Mouse (Mus musculus) heart, postnatal 25 days (tissue): Measurements from ENCODE around the gene Bst2. TPM values are rescaled to one million over a fixed set of nuclear protein-coding genes. Genes with fewer than 3 reads are reported as not detected.
"Not testable (repeated sequence)": the region's sequence is repeated elsewhere in the genome, so short reads cannot be mapped to it uniquely, and the experiment has no call there.

Source experiments
- DNase-seq: peaks from one replicate; pipeline ENCODE4 v3.0.0; 2022; ENCODE audit warnings: low spot score
- intact Hi-C: fragments of 180-260 bp; cut with DNase I; formaldehyde crosslinking; loops from one replicate; pipeline ENCODE4 v1.15.1; 2025
- total RNA-seq, 2 experiments: library from RNA; stranded (reverse); gene quantifications; 2 replicates each; pipeline ENCODE4 v1.2.3; 2021

The Bst2 gene
- total RNA-seq, 2 experiments from 2014 or later, result 17.4 to 22.8 TPM

GRCm38 (mm10) chr8:71526272-71526671 lies 11.0 kb downstream of the Bst2 start:
- DNase-seq, result no peak
- intact Hi-C loops, result no loop called here

DNA sequence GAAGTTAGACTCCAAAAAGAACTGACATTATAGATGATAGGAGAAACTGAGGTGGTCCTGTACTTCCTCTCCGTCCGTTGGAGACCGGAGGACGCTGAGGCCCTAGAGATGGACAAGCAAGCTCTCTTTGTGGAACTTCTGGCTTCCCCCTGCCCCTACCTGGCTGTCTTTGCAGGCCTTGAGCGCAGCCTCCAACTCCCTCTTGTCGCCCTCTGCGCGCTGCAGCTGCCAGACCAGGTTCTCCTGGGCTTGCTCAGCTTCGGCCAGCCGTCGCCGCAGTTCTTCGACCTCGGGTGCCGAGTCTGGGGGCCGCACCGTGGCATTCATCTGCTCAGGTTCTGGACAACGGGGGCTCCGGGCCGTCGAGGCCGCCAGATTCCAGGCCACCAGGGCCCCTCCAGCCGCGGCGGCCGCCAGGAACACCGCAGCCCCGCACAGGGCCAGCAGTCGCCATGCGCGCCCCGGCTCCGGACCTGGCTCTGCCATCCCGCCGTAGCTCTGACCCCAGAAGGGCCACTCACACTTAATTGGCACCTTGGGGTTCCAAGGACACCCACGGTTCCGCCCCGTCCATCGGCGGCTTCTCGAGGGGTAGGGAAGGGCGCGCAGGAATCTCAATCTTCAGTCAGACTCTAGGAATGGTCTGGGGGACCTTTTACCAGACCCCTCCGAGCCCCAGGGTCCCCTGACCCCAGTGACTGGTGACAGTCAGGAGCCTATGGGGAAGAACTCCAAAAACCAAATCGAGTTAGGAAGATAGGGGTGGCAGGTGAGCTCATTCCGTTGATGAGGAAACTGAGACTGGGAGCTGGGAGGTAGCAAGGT lies 11.8 kb downstream of the Bst2 start, which contains the start of gene Ccdc194:
TSS of gene Ccdc194 (minus strand) at position 486 of the 825 bp plus-strand sequence.
- intact Hi-C loops, result no loop called here
- no peak for DNase-seq

GRCm38 (mm10) chr8:71521634-71522033 lies 15.6 kb downstream of the Bst2 start:
- intact Hi-C loops, result loop anchor here (1.0 kb wide), 1 partner anchor 25 kb away; no protein-coding TSS in a partner anchor
- DNase-seq, result peak; percentile 86

DNA sequence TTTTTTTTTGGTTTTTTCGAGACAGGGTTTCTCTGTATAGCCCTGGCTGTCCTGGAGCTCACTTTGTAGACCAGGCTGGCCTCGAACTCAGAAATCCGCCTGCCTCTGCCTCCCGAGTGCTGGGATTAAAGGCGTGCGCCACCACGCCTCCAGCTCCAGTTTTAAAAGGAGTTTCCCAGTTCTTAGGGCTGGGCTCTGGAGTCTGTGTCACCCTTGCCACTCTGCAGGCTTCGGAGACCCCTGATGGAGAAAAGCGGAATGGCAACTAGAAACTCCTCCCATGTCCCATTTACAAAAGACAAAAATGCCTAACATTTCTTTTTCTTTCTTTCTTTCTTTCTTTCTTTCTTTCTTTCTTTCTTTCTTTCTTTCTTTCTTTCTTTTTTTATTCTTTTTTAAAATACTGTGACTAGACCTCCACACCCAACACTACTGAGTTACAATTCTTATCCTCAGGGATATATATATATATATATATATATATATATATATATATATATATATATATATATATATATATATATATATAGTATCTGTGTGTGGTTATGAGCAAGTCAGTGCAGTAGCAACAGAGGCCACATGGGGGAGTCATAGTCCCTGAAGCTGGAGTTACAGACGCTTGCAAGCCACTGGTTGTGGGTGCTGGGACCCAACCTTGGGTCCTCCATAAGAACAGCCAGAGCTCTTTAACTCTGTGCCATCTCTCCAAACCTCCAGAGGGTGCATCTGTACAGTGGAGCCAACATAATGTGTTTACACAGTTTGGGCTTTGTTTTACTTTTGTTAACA lies 18.0 kb downstream of the Bst2 start:
- intact Hi-C loops, result loop anchor here (2.0 kb wide), 1 partner anchor 78 kb away; no protein-coding TSS in a partner anchor
- not testable (repeated sequence) for DNase-seq

- intact Hi-C loops, result no loop called here
These were observed 20.5 kb downstream of the Bst2 start for GRCm38 (mm10) chr8:71516786-71517185.

DNA sequence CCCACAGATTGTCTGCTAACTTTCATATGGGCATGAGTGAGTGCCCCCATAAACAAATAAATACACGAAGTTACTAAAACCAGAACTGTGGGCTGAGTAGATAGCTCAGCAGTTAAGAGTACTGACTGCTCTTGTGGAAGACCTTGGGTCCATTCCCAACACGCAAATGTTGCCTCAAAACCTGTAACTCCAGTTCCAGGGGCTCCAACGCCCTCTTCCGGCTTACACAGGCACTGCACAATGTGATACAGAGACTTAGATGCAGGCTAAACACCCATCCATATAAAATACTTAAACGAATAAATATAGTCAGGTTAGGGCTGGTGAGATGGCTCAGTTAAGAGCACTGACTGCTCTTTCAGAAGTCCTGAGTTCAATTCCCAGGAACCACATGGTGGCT lies 22.2 kb downstream of the Bst2 start:
- intact Hi-C loops, result no loop called here
- no peak for DNase-seq

More at GRCm38 (mm10) chr8:71516786-71517185, 20.5 kb downstream of the Bst2 start:
- no peak for DNase-seq

DNA sequence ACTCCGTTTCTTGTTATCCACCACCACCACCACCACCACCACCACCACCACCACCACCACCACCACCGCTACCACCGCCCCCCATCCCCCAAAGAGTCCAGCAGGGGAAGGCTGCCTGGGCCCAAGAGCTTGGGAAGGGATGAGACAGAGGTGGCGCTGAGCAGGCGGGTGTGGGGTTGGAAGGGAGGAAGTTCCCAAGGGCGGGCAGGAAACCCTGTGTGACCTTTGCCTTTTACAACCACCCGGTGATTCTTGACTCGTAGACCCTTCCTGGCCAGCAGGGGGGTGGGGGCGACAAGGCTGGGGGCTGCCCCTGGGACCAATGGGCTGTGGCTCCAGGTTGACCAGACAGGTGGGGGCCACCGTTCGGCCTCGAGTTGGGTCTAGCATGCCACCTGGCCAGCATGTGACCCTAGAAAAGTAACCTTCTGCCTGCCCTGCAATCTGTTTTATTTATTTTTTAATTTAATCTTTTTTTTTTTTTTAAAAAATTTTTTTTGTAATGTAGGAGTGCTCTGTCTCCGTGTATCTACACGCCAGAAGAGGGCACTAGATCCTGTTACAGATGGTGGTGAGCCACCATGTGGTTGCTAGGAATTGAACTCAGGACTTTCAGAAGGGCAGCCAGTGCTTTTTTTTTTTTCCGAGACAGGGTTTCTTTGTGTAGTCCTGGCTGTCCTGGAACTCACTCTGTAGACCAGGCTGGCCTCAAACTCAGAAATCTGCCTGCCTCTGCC lies 24.1 kb downstream of the Bst2 start:
- DNase-seq, result no peak
- intact Hi-C loops, result no loop called here

DNA sequence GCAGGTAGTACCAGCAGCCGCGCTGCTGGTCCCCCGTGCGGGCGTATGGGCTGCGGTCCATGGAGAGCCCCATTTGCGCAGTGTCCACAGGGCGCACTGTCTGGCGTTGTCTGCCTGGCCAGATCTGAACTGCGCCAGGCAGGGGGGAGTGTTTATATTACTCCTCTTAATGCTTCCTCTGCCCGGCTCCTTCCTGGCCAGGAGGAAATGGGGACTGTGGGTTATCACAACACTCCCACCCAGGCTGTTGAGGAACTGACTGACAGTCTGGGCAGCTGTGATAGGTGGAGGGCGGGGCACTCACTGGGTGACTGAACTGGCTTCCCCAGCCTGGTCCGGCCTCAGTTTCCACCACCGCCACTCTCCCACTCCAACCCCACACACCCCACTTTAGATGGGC lies 25.6 kb downstream of the Bst2 start, which contains the start of gene Plvap:
TSS of gene Plvap (minus strand) at position 109 of the 400 bp plus-strand sequence.
- DNase-seq, result no peak
- intact Hi-C loops, result no loop called here

- intact Hi-C loops, result no loop called here
- no peak for DNase-seq
These were observed 27.9 kb downstream of the Bst2 start for GRCm38 (mm10) chr8:71509316-71509715.

DNA sequence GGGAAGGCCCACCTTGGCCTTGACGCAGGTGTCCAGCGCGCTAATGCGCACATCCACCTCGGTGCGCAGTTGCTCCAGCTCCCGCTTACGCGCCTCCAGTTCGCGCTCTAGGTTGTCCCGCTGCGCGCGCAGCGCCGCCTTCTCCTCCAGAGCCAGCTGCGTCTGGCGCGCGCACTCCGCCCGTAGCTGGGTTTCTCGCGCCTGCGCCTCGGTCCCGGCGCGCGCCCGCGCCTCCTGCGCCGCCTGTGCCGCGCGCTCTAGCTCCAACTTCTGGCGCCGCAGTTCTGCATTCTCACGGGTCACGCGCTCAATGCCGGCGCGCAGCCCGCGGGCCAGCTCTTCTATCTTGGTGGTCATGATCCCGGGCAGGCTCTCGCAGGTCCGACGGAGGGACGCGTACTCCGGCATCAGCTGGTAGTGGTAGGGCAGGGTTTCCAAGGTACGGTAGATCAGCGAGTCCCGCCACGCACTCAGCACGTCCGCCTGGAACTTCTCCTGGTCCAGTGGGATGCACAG lies 29.6 kb downstream of the Bst2 start:
- intact Hi-C loops, result no loop called here
- DNase-seq, result peak; percentile 70

GRCm38 (mm10) chr8:71505979-71506378 lies 31.3 kb downstream of the Bst2 start:
- intact Hi-C loops, result no loop called here
- peak; percentile 46 for DNase-seq

DNA sequence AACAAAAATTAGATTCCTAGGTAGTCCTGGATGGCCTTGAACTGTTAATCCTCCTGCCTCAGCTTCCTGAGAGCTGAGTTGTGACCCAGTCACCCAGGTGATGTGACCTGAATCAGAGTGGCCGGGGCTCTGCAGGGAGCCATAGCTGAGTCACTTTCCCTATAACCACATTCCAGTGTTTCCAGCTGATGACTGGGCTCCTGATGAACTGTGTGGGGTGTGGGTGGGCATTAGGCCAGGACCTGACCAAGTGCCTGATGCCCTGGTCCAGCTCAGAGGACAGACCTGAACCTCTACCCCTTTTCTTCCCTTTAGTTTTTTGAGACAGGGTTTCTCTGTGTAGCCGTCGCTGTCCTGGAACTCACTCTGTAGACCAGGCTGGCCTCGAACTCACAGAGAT lies 31.9 kb downstream of the Bst2 start:
- DNase-seq, result no peak
- intact Hi-C loops, result no loop called here

DNA sequence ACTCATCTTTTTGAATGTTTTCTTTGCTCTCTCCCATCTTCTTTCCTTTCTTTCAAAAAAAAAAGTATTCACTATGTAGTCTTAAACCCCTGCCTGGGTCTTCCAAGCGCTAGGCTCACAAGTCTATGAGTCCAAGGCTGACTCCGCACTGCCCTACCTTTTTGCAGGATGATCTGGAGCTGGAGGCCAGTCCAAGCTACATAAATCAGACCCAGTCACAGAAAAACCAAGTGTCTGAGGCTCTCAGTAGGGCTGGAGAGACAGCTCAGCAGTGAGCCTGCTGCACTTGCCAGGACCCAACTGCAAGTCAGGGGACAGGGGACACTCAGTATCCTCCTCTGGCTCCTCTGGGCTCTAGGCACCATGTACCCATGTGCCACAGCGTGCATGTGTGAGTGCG lies 32.9 kb downstream of the Bst2 start:
- intact Hi-C loops, result no loop called here
- no peak for DNase-seq

DNA sequence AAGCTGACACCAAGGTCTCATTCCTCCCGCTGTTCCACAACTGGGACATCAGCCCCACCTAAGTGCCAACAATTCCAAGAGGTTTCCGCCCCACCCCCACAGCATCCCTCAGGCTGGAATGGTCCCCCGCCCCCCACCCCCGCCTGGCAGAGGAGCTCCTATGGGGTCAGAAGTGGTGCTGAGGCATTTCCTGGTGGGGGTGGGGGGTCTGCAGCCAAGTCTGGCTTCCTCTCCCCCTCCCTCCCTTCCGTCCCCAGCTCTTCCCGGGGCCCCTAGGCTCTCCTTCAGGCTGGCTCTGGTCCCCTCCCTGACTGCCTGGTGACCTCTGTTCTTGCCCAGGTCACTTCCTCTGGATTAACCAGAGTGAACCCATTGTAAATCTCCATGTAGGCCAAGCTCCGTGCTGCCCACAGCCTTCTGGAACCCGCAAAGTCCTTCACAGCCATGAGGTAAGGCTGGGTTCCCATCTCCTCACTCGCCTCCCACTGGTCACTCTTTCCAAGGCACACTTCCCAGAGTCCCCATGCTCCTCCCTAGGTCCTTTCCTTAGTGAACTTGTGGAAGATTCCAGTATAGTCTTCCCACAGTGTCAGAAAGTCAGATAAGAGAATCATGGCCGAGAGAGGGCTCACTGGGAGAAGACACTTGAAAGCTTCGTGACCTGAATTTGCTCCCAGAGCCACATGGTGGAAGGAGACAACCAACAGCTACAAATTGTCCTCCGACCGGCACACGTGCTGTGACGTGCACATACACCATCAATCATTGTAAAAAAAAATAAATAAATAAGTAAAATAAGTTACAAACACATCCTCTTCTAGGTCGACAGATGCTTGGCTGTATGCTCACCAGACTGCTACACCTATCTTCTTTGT lies 38.2 kb downstream of the Bst2 start:
- no peak for DNase-seq
- intact Hi-C loops, result no loop called here

DNA sequence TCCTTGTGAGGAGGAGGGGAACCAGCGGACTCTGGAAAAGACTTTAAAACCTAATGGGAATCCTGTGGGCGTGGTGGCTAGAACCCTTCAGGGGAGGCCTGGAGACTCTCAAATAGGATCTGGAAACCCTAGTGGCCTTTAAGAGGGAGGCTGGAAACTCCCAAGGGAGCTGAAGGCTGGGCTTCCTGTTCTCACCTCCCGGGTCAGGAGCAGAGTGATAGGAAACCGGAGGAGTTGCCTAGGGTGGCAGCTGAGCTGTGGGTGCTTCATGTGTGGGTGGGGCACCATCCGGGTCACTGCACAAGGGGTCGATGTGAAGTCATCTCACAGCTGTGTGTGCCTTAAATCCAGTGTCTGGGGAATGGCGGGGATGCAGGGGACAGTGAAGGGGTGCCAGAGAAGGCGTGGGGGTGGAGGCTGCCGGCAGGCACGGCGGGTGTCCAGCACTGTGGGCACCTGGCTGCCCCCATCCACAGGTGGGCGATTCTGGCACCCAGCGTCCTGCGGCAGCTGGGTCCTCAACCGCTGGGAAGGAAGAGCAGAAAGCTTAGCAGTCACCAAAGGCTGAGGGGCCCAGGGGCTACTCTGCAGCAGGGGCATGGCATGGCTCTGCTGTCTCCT lies 39.3 kb downstream of the Bst2 start:
- intact Hi-C loops, result no loop called here

GRCm38 (mm10) chr8:71497077-71497645 lies 40.1 kb downstream of the Bst2 start:
- no peak for DNase-seq
- intact Hi-C loops, result no loop called here

More for the DNA sequence above, 39.3 kb downstream of the Bst2 start:
- DNase-seq, result peak; percentile 31

- peak; percentile 87 for DNase-seq
- intact Hi-C loops, result loop anchor here (1.0 kb wide), 1 partner anchor 25 kb away; no protein-coding TSS in a partner anchor
These were observed 40.8 kb downstream of the Bst2 start for GRCm38 (mm10) chr8:71496481-71496880.

- no peak for DNase-seq
- intact Hi-C loops, result loop anchor here (1.0 kb wide), 1 partner anchor 25 kb away; no protein-coding TSS in a partner anchor
These were observed 41.4 kb downstream of the Bst2 start for GRCm38 (mm10) chr8:71495811-71496210.
